Mouse (Mus musculus) heart, adult 9 months (tissue): Measurements from ENCODE around the gene Dscam.
"Not testable (repeated sequence)": the region's sequence is repeated elsewhere in the genome, so short reads cannot be mapped to it uniquely, and the experiment has no call there.

Experiments used
- DNase-seq, 2 experiments: peaks; one replicate each; pipeline ENCODE4 v3.0.0; 2022; ENCODE audit warnings: low spot score in 2 of 2

The Dscam gene

GRCm38 (mm10) chr16:96884590-96884989 lies 286.0 kb downstream of the Dscam start:
- DNase-seq = not testable (repeated sequence)

DNA sequence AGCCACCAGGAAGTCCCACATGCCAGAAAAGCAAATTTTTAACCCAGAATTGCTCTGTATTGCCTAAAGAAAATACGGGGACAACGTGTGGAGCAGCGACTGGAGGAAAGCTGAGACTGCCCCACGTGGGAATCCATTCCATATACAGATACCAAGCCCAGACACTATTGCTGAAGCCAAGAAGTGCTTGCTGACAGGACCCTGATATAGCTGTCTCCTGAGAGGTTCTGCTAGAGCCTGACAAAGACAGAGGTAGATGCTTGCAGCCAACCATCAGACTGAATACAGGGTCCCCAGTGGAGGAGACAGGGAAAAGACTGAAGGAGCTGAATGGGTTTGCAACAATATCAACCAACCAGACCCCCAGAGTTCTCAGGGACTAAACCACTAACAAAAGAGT lies 293.3 kb downstream of the Dscam start:
- no peak for DNase-seq

GRCm38 (mm10) chr16:96872799-96873198 lies 297.8 kb downstream of the Dscam start:
- no peak for DNase-seq

DNA sequence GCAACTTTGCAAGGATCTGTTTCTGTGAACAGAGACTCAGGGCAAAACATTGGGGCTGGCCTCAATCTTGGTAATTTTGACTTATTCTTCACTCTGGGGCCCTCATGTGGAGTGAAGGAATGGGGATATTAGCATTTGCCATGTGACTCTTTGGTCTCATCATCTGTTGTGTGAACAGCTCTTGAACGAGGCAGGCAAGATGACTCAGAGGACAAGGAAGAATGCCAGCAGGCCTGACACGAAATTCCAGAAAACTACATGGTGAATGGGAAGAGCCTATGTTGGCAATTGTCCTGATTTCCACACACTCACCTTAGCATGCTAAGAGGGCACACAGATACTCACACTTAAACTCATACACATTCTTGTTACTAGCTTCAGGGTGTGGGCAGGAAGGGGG lies 313.0 kb downstream of the Dscam start:
- DNase-seq = no peak

GRCm38 (mm10) chr16:96855060-96855459 lies 315.5 kb downstream of the Dscam start:
- no peak for DNase-seq

GRCm38 (mm10) chr16:96852383-96852782 lies 318.2 kb downstream of the Dscam start:
- DNase-seq = no peak

DNA sequence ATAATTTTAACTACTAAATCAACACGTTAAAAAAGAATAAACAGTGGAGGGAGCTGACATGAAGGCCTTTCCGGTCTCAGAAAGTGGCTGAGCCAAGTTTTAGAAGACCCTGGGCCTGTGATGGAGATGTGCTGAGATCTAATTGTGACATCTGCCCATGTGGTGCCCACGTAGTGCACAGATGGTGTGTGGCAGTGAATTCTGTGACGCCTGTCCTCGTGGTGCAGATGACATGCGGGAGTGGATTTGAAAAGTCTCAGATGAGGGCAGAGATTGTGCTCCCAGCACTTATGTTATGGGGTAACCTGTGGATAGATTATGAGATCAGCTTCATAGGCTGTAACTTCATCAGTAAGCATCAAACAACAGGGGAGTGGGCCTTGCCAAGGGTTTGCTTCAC lies 321.6 kb downstream of the Dscam start:
- no peak for DNase-seq

GRCm38 (mm10) chr16:96846585-96846984 lies 324.0 kb downstream of the Dscam start:
- no peak for DNase-seq

DNA sequence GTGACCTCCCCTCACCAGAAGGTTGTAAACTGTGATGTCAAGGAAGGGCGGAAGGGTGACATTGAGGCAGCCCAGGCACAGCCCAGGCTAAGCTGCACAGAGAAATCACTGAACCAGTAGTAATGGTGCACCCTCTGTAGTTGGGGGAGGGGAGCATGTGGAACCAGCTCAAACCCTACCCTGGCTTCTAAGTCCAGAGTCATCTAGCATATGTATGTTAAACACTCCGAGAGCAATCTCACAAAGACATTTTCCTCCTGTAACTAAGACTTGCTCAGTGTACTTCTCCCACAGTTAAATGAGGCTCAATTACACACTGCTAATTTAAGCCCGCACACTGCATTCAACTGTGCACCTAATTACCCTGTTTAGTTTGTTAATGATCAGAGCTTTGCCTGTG lies 324.4 kb downstream of the Dscam start:
- DNase-seq = no peak

GRCm38 (mm10) chr16:96845475-96846098 lies 325.0 kb downstream of the Dscam start:
- no peak for DNase-seq

DNA sequence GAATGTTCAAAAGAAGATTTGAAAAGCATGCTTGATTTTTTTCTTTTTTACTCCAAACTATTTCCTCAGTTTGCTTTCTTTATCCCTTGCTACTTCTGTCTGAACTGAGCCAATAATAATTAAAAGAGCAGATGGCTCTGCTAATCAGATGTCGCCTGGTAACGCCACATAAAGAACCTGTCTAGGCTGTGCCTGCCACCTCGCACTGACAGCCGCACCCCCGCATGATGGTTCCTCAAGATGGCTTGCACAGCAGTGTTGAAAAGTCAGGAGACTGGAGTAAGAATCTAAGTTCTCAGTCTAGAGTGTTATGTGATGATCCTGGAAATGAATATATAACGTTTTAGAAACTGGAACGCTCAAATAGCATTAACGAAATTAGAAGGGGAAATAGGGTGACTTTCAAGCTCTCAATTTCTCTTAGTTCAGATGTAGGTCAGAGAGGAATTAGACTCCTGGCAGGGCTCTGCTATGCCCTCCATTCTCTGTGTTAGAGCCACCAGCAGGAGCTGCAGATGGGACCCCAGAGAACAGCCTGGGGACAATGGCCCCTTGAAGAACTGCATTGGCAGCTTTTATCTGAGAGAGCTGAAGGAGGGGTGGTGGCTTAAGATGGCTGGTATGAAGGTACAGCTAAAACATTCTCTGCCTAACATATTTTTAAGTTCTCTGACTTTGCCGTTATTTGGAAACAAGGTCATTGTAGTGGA lies 326.7 kb downstream of the Dscam start:
- DNase-seq = no peak

DNA sequence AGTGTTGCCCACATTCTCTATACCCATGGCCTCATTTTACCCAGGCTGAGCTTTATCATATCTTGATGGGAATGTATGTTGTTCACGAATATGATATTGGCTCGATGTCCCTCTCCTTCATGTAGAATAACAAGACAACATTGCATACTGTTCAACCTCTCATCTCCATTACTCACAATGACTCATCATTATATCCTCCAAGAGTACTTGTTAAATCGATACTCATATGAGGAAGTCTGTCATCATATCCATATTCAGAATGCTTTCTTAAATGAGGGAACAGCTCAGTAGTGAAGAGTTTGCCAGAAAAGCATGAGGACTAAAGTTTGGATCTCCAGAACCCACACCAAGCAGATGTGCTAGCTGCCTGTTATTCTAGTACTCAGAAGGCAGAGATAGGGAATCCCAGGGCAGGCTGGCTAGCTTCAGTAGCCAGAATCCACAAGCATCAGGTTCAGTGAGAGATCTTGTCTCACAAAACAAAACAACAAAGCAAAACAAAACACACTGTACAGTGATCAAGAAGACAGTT lies 327.7 kb downstream of the Dscam start:
- DNase-seq = no peak

- peak in 1 of 2 experiments; percentile 23 for DNase-seq
Measured at GRCm38 (mm10) chr16:96819649-96820048, 350.9 kb downstream of the Dscam start.

DNA sequence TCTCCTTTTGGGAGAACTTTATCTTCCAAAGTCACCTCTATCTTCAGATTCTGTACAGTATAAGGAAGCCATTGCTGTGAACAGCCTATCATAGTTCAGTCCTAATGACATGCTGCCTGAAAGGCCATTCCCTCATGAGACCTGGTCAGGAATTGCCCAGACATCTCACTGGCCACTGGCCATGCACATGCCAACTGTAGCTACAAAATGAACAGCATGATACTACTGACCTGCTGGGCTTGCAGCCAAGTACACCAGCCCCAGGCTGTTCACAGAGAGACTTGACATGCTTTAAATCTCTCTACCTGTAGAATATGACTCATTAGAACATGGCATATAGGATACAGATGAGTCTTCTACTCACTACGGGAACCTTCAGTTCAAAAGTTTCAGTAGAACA lies 364.3 kb downstream of the Dscam start:
- DNase-seq = no peak

GRCm38 (mm10) chr16:96802636-96803035 lies 367.9 kb downstream of the Dscam start:
- DNase-seq = no peak

GRCm38 (mm10) chr16:96801650-96802237 lies 368.8 kb downstream of the Dscam start:
- DNase-seq = no peak

DNA sequence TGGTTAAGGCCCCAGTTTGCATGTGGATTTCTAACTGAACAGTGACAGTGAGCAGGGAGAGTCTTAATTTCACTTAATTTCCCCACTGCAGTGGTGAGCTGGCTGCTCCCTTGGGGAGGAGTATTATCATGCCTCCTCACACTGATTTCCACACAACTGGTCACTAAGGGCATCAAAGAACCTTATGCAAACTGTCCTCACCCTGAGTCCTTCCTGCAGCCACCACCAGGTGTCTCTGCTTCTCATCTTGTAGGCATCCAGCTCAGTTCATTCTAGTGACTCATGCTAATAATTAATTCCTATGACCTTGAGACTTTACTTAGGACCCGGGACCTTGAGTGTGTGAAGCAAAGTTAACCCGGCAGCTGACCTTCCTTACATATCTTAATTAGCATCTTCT lies 375.1 kb downstream of the Dscam start:
- no peak for DNase-seq

- DNase-seq = no peak
Measured at GRCm38 (mm10) chr16:96791307-96791706, 379.2 kb downstream of the Dscam start.

DNA sequence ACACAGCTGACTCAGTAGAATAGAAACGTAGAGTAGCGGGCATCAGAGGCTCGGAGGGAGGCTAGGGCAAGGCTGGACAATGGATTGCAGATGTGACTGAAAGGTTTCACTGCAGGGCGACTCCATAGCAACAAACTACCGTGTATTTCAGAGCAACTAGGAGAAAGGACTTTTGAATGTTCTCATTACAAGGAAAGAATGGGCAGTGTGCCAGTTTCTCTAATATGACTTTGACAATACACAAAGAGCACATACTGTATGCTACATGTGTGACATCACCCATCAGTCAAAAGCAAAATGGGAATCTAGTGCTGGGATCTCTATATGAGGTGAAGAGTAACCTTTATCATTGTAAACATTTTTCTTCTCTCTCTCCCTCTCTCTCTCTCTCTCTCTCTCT lies 382.3 kb downstream of the Dscam start:
- DNase-seq = no peak

DNA sequence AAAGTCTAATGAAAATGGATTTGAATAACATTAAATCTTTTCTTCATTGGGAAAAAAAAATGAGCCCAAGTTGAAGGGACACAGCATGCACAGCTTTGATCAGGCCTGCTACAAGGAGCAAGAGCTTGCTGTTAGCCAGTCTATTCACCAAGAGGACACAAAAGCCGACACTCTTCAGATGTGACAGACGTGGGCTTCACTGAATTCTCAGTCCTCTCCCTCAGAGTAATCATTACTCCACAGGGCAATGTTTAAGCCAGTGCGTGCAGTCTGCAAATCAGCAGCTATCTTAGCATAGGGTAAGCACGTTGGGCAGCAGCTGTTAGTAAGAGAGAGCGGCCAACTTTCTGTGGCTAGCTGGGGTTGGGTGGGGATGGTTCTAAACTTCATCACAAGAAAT lies 391.5 kb downstream of the Dscam start:
- no peak for DNase-seq

GRCm38 (mm10) chr16:96774245-96774644 lies 396.3 kb downstream of the Dscam start:
- DNase-seq = no peak

GRCm38 (mm10) chr16:96767985-96768384 lies 402.6 kb downstream of the Dscam start:
- DNase-seq = no peak

DNA sequence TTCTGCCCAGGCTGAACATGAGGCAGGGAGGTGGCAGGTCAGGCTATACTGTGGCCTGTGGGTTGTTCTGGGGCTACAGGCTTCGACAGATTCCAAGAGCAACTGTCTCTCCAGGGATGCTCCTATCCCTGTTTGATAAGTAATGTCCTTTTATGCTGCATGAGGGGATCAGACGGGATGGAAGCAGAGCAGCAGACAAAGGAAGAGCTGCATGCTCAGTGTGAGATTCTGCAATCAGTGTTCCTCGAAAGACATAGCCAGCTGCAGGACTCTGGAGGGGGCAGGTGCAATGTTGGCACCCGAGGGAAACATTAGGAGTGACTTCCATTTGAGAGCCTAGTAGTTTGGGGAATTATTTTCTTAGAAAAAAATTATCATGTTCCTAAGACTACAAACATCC lies 403.0 kb downstream of the Dscam start:
- DNase-seq = no peak
